Mouse (Mus musculus): ENCODE results near the gene Ptpro.
A peak's percentile ranks its signal among the peaks of the same experiment; 100 is the strongest.

Ptpro gene

GRCm38 (mm10) chr6:137252194-137252886, at the start of gene Ptpro:
Gene Ptpro, plus strand, starts transcription at chr6:137252319.
- no peak for DNase-seq

- DNase-seq: no peak
These were observed 49.5 kb upstream of the Ptpro start for GRCm38 (mm10) chr6:137202661-137203060.

- no peak for DNase-seq
These were observed 46.3 kb upstream of the Ptpro start for GRCm38 (mm10) chr6:137205662-137206400.

GRCm38 (mm10) chr6:137207126-137207525, 45.0 kb upstream of the Ptpro start:
- no peak for DNase-seq

- DNase-seq: peak; percentile 45 to 58
These were observed 42.1 kb upstream of the Ptpro start for GRCm38 (mm10) chr6:137209992-137210391.

GRCm38 (mm10) chr6:137210991-137211390, 41.1 kb upstream of the Ptpro start:
- no peak for DNase-seq

GRCm38 (mm10) chr6:137211441-137211840, 40.7 kb upstream of the Ptpro start:
- no peak for DNase-seq

- DNase-seq: no peak
These were observed 34.2 kb upstream of the Ptpro start for GRCm38 (mm10) chr6:137217841-137218463.

GRCm38 (mm10) chr6:137252887-137253242, 746 bp downstream of the Ptpro start:
- no peak for DNase-seq

- no peak for DNase-seq
These were observed 1.3 kb downstream of the Ptpro start for GRCm38 (mm10) chr6:137253415-137253814.

GRCm38 (mm10) chr6:137261033-137261432, 8.9 kb downstream of the Ptpro start:
- DNase-seq: no peak

- no peak for DNase-seq
These were observed 10.0 kb downstream of the Ptpro start for GRCm38 (mm10) chr6:137262087-137262486.

GRCm38 (mm10) chr6:137268019-137268418, 15.9 kb downstream of the Ptpro start:
- no peak for DNase-seq

- no peak for DNase-seq
These were observed 16.5 kb downstream of the Ptpro start for GRCm38 (mm10) chr6:137268592-137268991.

- DNase-seq: no peak
These were observed 20.4 kb downstream of the Ptpro start for GRCm38 (mm10) chr6:137272513-137272912.

- no peak for DNase-seq
These were observed 25.5 kb downstream of the Ptpro start for GRCm38 (mm10) chr6:137277587-137277994.

GRCm38 (mm10) chr6:137279576-137279975, 27.5 kb downstream of the Ptpro start:
- no peak for DNase-seq

GRCm38 (mm10) chr6:137281541-137282049, 29.5 kb downstream of the Ptpro start:
- no peak for DNase-seq

GRCm38 (mm10) chr6:137282050-137282449, 29.9 kb downstream of the Ptpro start:
- DNase-seq: no peak

- DNase-seq: no peak
These were observed 34.3 kb downstream of the Ptpro start for GRCm38 (mm10) chr6:137286376-137286775.

- DNase-seq: no peak
These were observed 35.7 kb downstream of the Ptpro start for GRCm38 (mm10) chr6:137287788-137288187.

GRCm38 (mm10) chr6:137288264-137288663, 36.1 kb downstream of the Ptpro start:
- no peak for DNase-seq

- DNase-seq: no peak
These were observed 40.3 kb downstream of the Ptpro start for GRCm38 (mm10) chr6:137292421-137292820.
